Mouse (Mus musculus): ENCODE results near the gene Isx. TPM values are rescaled to one million over a fixed set of nuclear protein-coding genes. Genes with fewer than 3 reads are reported as not detected.

The Isx gene
- total and polyA plus RNA-seq, 2 experiments from 2014 or later: not detected

- no peak for DNase-seq
- Histone ChIP-seq H3K9me3 (ENCODE audit: low read length) (no peaks in the 10 kb centered on the region), H3K4me2 (ENCODE audit: low read depth) (no peak overlapping the region), H3K27ac (ENCODE audit: low read depth, low read length) (no peak overlapping the region), H3K27me3 (ENCODE audit: insufficient read depth, low read length) (no peaks in the 10 kb centered on the region), H3K4me3 (ENCODE audit: low read depth, low read length) (no peak overlapping the region), H3K36me3 (ENCODE audit: insufficient read depth) (no peaks in the 10 kb centered on the region), H3K4me1 (ENCODE audit: insufficient read depth) (no peaks in the 10 kb centered on the region), H3K9ac (no peak overlapping the region)
- WGBS: 84% methylated on average over 1 of the region's 1 CpGs
- ATAC-seq: no peak
- no peak for TF ChIP-seq CTCF (IDR thresholded peaks at IDR 0.05; ENCODE audit: low read depth)
Observed at GRCm38 (mm10) chr8:74896302-74896701, 23.3 kb downstream of the Isx start.

GRCm38 (mm10) chr8:74897315-74897714 is 24.3 kb downstream of the Isx start:
- no peak overlapping the region for H3K27ac ChIP-seq (ENCODE audit: low read depth, low read length)
- no peaks in the 10 kb centered on the region for H3K36me3 ChIP-seq (ENCODE audit: insufficient read depth)
- H3K27me3 ChIP-seq (ENCODE audit: insufficient read depth, low read length): no peaks in the 10 kb centered on the region
- ATAC-seq (no peak), DNase-seq (no peak)
- H3K9ac ChIP-seq: no peak overlapping the region
- no peaks in the 10 kb centered on the region for H3K9me3 ChIP-seq (ENCODE audit: low read length)
- no peaks in the 10 kb centered on the region for H3K4me1 ChIP-seq (ENCODE audit: insufficient read depth)
- TF ChIP-seq CTCF (IDR thresholded peaks at IDR 0.05; ENCODE audit: low read depth): no peak
- WGBS: 62% methylated on average over 2 of the region's 2 CpGs
- no peak overlapping the region for H3K4me2 ChIP-seq (ENCODE audit: low read depth)
- no peak overlapping the region for H3K4me3 ChIP-seq (ENCODE audit: low read depth, low read length)

GRCm38 (mm10) chr8:74899796-74900195 is 26.8 kb downstream of the Isx start:
- 51% methylated on average over 3 of the region's 3 CpGs for WGBS
- H3K27ac ChIP-seq (ENCODE audit: low read depth, low read length): no peak overlapping the region
- H3K4me1 ChIP-seq (ENCODE audit: insufficient read depth): no peaks in the 10 kb centered on the region
- no peaks in the 10 kb centered on the region for H3K36me3 ChIP-seq (ENCODE audit: insufficient read depth)
- H3K9me3 ChIP-seq (ENCODE audit: low read length): no peaks in the 10 kb centered on the region
- H3K4me2 ChIP-seq (ENCODE audit: low read depth): no peak overlapping the region
- no peak for TF ChIP-seq CTCF (IDR thresholded peaks at IDR 0.05; ENCODE audit: low read depth)
- no peak overlapping the region for H3K9ac ChIP-seq
- no peaks in the 10 kb centered on the region for H3K27me3 ChIP-seq (ENCODE audit: insufficient read depth, low read length)
- DNase-seq: peak; percentile 15
- ATAC-seq: peak; percentile 79
- no peak overlapping the region for H3K4me3 ChIP-seq (ENCODE audit: low read depth, low read length)

GRCm38 (mm10) chr8:74901765-74902164 is 28.8 kb downstream of the Isx start:
- WGBS: 96% methylated on average over 1 of the region's 1 CpGs
- Histone ChIP-seq H3K27ac (ENCODE audit: low read depth, low read length) (no peak overlapping the region), H3K27me3 (ENCODE audit: insufficient read depth, low read length) (no peaks in the 10 kb centered on the region), H3K9ac (no peak overlapping the region), H3K9me3 (ENCODE audit: low read length) (no peaks in the 10 kb centered on the region), H3K4me1 (ENCODE audit: insufficient read depth) (no peaks in the 10 kb centered on the region), H3K4me2 (ENCODE audit: low read depth) (no peak overlapping the region), H3K4me3 (ENCODE audit: low read depth, low read length) (no peak overlapping the region), H3K36me3 (ENCODE audit: insufficient read depth) (no peaks in the 10 kb centered on the region)
- ATAC-seq (no peak), DNase-seq (no peak)
- TF ChIP-seq CTCF (IDR thresholded peaks at IDR 0.05; ENCODE audit: low read depth): no peak

GRCm38 (mm10) chr8:74903054-74903842 is 30.3 kb downstream of the Isx start:
- Histone ChIP-seq H3K9ac (no peak overlapping the region), H3K4me1 (ENCODE audit: insufficient read depth) (no peaks in the 10 kb centered on the region), H3K27ac (ENCODE audit: low read depth, low read length) (no peak overlapping the region), H3K4me2 (ENCODE audit: low read depth) (no peak overlapping the region), H3K36me3 (ENCODE audit: insufficient read depth) (no peaks in the 10 kb centered on the region), H3K27me3 (ENCODE audit: insufficient read depth, low read length) (no peaks in the 10 kb centered on the region), H3K4me3 (ENCODE audit: low read depth, low read length) (no peak overlapping the region), H3K9me3 (ENCODE audit: low read length) (no peaks in the 10 kb centered on the region)
- DNase-seq: no peak
- 32% methylated on average over 6 of the region's 6 CpGs for WGBS
- no peak for TF ChIP-seq CTCF (IDR thresholded peaks at IDR 0.05; ENCODE audit: low read depth)
- no peak for ATAC-seq

GRCm38 (mm10) chr8:74906333-74906732 is 33.4 kb downstream of the Isx start:
- Histone ChIP-seq H3K9ac (no peak overlapping the region), H3K9me3 (ENCODE audit: low read length) (no peaks in the 10 kb centered on the region), H3K27me3 (ENCODE audit: insufficient read depth, low read length) (no peaks in the 10 kb centered on the region), H3K4me1 (ENCODE audit: insufficient read depth) (no peaks in the 10 kb centered on the region), H3K27ac (ENCODE audit: low read depth, low read length) (no peak overlapping the region), H3K4me2 (ENCODE audit: low read depth) (no peak overlapping the region), H3K36me3 (ENCODE audit: insufficient read depth) (no peaks in the 10 kb centered on the region), H3K4me3 (ENCODE audit: low read depth, low read length) (no peak overlapping the region)
- WGBS: 4% methylated on average over 1 of the region's 1 CpGs
- DNase-seq: peak; percentile 31
- no peak for TF ChIP-seq CTCF (IDR thresholded peaks at IDR 0.05; ENCODE audit: low read depth)
- peak; percentile 79 for ATAC-seq

- H3K27ac ChIP-seq (ENCODE audit: low read depth, low read length): no peak overlapping the region
- H3K36me3 ChIP-seq (ENCODE audit: insufficient read depth): no peaks in the 10 kb centered on the region
- no peaks in the 10 kb centered on the region for H3K4me1 ChIP-seq (ENCODE audit: insufficient read depth)
- no peak overlapping the region for H3K9ac ChIP-seq
- no peak for ATAC-seq
- no peak overlapping the region for H3K4me3 ChIP-seq (ENCODE audit: low read depth, low read length)
- no peaks in the 10 kb centered on the region for H3K9me3 ChIP-seq (ENCODE audit: low read length)
- WGBS: 97% methylated on average over 1 of the region's 1 CpGs
- DNase-seq: no peak
- no peak overlapping the region for H3K4me2 ChIP-seq (ENCODE audit: low read depth)
- no peaks in the 10 kb centered on the region for H3K27me3 ChIP-seq (ENCODE audit: insufficient read depth, low read length)
- no peak for TF ChIP-seq CTCF (IDR thresholded peaks at IDR 0.05; ENCODE audit: low read depth)
Observed at GRCm38 (mm10) chr8:74910708-74911107, 37.7 kb downstream of the Isx start.
